Mouse (Mus musculus) right cerebral cortex, postnatal 4 days (tissue): ENCODE data around the gene Gm8764.
"Not testable (repeated sequence)": the region's sequence is repeated elsewhere in the genome, so short reads cannot be mapped to it uniquely, and the experiment has no call there.

ENCODE experiments used
- DNase-seq: peaks from one replicate; pipeline ENCODE4 v3.0.0-alpha.2; 2022

Gm8764 gene

DNA sequence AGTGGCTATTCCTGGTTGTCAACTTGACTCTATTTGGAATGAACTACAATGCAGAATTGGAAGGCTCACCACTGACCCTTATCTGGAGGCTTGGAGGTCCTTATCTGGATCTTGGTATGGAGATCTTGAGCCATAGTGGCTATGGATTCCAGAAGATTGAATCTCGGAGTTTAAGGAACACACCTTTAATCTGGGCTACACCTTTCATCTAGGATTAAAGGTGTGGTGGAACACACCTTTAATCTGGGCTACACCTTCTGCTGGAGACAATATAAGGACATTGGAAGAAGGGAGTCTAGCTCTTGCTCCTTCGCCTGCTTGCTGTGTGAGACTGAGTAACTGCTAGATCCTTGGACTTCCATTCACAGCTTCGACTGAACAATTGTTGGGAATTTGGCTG is at the start of gene Gm8764:
Gene Gm8764, plus strand, starts transcription at position 301 of the 400 bp plus-strand sequence.
- DNase-seq = not testable (repeated sequence)

DNA sequence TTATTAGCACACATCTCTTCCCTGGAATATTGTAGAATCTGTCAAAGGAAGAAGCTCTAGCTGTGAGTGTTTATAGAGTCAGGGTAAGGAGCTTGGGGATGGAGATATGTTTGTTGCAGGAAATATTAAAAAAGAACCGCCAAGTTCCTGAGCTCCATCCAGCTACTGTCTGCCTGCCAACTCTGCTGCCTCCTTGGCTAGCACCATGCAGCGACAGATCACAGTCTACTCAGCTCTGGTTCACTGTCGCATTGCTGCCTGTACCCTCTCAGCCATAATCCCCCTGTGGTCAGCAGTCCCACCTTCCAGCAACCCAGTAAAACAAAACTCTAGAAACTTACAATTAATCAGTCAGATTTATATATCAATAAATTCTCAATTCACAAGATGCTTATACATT is 49.8 kb upstream of the Gm8764 start:
- DNase-seq = no peak

DNA sequence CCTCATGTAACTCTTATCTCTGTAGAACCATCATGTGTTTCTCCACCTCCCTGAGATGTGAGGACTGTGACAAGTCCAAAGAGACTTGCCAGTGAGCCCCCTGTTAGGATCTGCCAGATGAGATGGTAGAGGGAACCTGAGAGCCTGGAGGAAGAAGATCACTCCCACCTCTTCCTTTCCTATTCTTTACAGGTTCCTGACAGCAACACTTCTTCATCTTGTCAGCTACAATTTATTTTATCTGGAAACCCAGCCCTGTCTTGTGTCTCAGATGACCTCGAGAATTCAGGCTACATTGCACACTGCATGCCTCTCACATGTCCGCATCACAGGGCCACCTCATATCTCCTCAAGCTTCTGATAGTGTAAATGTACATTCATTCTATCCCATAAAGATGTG is 41.5 kb upstream of the Gm8764 start:
- DNase-seq = no peak

DNA sequence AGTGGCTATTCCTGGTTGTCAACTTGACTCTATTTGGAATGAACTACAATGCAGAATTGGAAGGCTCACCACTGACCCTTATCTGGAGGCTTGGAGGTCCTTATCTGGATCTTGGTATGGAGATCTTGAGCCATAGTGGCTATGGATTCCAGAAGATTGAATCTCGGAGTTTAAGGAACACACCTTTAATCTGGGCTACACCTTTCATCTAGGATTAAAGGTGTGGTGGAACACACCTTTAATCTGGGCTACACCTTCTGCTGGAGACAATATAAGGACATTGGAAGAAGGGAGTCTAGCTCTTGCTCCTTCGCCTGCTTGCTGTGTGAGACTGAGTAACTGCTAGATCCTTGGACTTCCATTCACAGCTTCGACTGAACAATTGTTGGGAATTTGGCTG is 17.1 kb upstream of the Gm8764 start, which contains the start of gene Gm21293:
Gene Gm21293, plus strand, starts transcription at position 301 of the 400 bp plus-strand sequence.
- not testable (repeated sequence) for DNase-seq

DNA sequence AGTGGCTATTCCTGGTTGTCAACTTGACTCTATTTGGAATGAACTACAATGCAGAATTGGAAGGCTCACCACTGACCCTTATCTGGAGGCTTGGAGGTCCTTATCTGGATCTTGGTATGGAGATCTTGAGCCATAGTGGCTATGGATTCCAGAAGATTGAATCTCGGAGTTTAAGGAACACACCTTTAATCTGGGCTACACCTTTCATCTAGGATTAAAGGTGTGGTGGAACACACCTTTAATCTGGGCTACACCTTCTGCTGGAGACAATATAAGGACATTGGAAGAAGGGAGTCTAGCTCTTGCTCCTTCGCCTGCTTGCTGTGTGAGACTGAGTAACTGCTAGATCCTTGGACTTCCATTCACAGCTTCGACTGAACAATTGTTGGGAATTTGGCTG is 8.6 kb upstream of the Gm8764 start, which contains the start of gene Gm6763:
Gene Gm6763, plus strand, starts transcription at position 301 of the 400 bp plus-strand sequence.
- not testable (repeated sequence) for DNase-seq

DNA sequence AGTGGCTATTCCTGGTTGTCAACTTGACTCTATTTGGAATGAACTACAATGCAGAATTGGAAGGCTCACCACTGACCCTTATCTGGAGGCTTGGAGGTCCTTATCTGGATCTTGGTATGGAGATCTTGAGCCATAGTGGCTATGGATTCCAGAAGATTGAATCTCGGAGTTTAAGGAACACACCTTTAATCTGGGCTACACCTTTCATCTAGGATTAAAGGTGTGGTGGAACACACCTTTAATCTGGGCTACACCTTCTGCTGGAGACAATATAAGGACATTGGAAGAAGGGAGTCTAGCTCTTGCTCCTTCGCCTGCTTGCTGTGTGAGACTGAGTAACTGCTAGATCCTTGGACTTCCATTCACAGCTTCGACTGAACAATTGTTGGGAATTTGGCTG is 8.4 kb downstream of the Gm8764 start, which contains the start of gene Gm21304:
Gene Gm21304, plus strand, starts transcription at position 301 of the 400 bp plus-strand sequence.
- not testable (repeated sequence) for DNase-seq

DNA sequence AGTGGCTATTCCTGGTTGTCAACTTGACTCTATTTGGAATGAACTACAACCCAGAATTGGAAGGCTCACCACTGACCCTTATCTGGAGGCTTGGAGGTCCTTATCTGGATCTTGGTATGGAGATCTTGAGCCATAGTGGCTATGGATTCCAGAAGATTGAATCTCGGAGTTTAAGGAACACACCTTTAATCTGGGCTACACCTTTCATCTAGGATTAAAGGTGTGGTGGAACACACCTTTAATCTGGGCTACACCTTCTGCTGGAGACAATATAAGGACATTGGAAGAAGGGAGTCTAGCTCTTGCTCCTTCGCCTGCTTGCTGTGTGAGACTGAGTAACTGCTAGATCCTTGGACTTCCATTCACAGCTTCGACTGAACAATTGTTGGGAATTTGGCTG is 16.9 kb downstream of the Gm8764 start, which contains the start of gene Gm21312:
Gene Gm21312, plus strand, starts transcription at position 301 of the 400 bp plus-strand sequence.
- not testable (repeated sequence) for DNase-seq

DNA sequence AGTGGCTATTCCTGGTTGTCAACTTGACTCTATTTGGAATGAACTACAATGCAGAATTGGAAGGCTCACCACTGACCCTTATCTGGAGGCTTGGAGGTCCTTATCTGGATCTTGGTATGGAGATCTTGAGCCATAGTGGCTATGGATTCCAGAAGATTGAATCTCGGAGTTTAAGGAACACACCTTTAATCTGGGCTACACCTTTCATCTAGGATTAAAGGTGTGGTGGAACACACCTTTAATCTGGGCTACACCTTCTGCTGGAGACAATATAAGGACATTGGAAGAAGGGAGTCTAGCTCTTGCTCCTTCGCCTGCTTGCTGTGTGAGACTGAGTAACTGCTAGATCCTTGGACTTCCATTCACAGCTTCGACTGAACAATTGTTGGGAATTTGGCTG is 25.4 kb downstream of the Gm8764 start, which contains the start of gene Gm20765:
Gene Gm20765, plus strand, starts transcription at position 301 of the 400 bp plus-strand sequence.
- not testable (repeated sequence) for DNase-seq

DNA sequence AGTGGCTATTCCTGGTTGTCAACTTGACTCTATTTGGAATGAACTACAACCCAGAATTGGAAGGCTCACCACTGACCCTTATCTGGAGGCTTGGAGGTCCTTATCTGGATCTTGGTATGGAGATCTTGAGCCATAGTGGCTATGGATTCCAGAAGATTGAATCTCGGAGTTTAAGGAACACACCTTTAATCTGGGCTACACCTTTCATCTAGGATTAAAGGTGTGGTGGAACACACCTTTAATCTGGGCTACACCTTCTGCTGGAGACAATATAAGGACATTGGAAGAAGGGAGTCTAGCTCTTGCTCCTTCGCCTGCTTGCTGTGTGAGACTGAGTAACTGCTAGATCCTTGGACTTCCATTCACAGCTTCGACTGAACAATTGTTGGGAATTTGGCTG is 33.9 kb downstream of the Gm8764 start, which contains the start of gene Gm4340:
Gene Gm4340, plus strand, starts transcription at position 301 of the 400 bp plus-strand sequence.
- not testable (repeated sequence) for DNase-seq

DNA sequence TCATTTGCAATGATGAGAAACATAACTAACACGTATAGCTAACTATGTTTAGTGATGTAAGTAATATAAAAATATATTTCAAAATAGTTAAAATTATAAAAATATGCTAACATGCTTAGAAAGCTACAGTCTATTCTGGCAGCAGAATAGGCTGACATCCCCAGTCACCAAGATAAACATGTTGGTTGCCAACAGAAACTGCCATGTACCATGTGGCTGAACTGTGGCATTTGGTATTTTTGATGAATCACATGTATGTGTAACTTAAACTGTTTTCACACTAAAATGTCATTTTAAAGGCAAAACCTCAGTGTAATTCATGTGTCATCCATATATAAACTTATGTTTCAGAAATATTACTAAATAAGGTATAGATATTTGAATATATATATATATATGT is 49.8 kb downstream of the Gm8764 start:
- DNase-seq = no peak

DNA sequence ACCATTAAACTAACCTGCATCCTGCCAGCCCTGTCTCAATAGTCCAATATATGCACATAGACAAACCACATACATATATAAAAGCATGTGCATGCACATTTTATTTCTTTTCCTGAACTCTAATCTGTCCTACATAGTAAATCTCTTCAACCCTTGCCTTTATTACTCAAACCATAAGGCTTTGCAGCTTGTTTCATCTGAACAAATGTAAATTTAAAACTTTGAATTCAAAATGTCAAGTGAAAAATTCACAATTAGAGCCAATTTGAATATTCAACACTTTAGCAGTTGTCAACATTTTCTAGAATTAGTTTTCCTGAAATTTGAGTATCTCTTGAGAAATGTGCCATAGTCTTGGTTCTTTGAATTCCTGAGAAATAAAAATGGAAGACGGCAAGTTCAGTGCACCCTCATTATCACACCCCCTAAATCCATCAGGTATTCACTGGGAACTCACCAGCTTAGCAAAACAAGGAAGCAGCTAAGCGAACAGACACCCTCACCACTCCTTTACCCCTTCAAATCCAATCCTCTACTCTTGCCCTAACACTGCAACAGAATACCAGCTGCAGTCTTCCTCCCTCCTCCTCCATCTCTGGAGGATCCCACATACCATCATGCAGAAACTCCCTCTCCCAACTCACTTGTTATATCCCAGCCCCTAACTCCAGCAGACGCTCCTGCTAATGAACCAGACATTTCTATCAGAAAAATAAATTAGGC is 50.6 kb downstream of the Gm8764 start:
- DNase-seq = no peak
